Mouse (Mus musculus) frontal cortex, postnatal 25 days (tissue): ENCODE results near the gene Hoxb6.

Experiments
- DNase-seq, 2 experiments: peaks; one replicate each; pipeline ENCODE4 v3.0.0; 2022; ENCODE audit warnings: low spot score in 2 of 2

Hoxb6 gene

GRCm38 (mm10) chr11:96336597-96336996 lies 44.3 kb downstream of the Hoxb6 start:
- no peak for DNase-seq

GRCm38 (mm10) chr11:96337026-96337425 lies 44.8 kb downstream of the Hoxb6 start:
- no peak for DNase-seq

- DNase-seq = no peak
Measured at GRCm38 (mm10) chr11:96338957-96339855, 46.9 kb downstream of the Hoxb6 start.

GRCm38 (mm10) chr11:96340698-96341365 lies 48.6 kb downstream of the Hoxb6 start:
- DNase-seq = no peak

GRCm38 (mm10) chr11:96341701-96342575 lies 49.7 kb downstream of the Hoxb6 start:
- no peak for DNase-seq

GRCm38 (mm10) chr11:96342576-96342930 lies 50.3 kb downstream of the Hoxb6 start:
- DNase-seq = no peak

- DNase-seq = no peak
Measured at GRCm38 (mm10) chr11:96343206-96343745, 51.0 kb downstream of the Hoxb6 start.

GRCm38 (mm10) chr11:96344061-96344877 lies 52.0 kb downstream of the Hoxb6 start:
- DNase-seq = no peak

- DNase-seq = no peak
Measured at GRCm38 (mm10) chr11:96344878-96345159, 52.5 kb downstream of the Hoxb6 start.

GRCm38 (mm10) chr11:96345220-96345892 lies 53.1 kb downstream of the Hoxb6 start:
- DNase-seq = no peak

- DNase-seq = no peak
Measured at GRCm38 (mm10) chr11:96345893-96346806, 53.9 kb downstream of the Hoxb6 start.

GRCm38 (mm10) chr11:96346916-96347520 lies 54.7 kb downstream of the Hoxb6 start:
- no peak for DNase-seq

- DNase-seq = no peak
Measured at GRCm38 (mm10) chr11:96347717-96348116, 55.4 kb downstream of the Hoxb6 start.

- no peak for DNase-seq
Measured at GRCm38 (mm10) chr11:96348141-96348928, 56.1 kb downstream of the Hoxb6 start.

GRCm38 (mm10) chr11:96348988-96349387 lies 56.7 kb downstream of the Hoxb6 start:
- no peak for DNase-seq

GRCm38 (mm10) chr11:96349491-96350340 lies 57.4 kb downstream of the Hoxb6 start:
- DNase-seq = no peak

- DNase-seq = no peak
Measured at GRCm38 (mm10) chr11:96350341-96350624, 58.0 kb downstream of the Hoxb6 start, which contains the start of gene Hoxb2. Hoxb2 (plus strand) TSS chr11:96350525.
